Mouse (Mus musculus): Measurements from ENCODE around the gene Crlf2.

DNA sequence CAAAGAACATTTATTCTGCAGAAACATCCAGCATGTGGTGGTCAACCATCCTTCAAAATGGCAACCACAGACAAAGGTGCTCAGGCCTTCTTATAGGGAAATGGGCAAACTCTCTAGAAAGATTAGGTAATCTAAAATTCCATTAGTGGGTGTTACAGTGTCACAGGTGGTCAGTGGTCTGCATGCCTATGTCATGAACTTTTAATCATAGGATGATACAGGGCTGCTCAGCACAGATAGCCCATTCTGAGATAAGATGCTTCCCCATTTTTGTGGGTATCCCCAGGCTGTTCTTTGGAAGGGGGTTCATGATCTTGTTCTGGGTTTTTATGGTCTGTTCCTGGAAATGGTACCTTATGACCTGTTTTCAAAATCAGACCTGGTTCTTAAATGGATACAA, 49.1 kb downstream of the Crlf2 start:
- TF ChIP-seq GATA1 (IDR thresholded peaks at IDR 0.05; ENCODE audit: low read length) (no peak), TAL1 (IDR thresholded peaks at IDR 0.05; ENCODE audit: low read length) (no peak)

Measured in erythroblast, embryonic 14.5 days (primary cell).